Mouse (Mus musculus) c-Kit-positive CD71-positive TER-119-negative erythroid progenitor cells, embryonic 14.5 days (primary cell): Measurements from ENCODE around the gene Tirap.

Experiments used
- DNase-seq: peaks from one replicate; pipeline ENCODE4 v3.0.0-alpha.2; 2013; ENCODE audit warnings: low read depth

Tirap gene

DNA sequence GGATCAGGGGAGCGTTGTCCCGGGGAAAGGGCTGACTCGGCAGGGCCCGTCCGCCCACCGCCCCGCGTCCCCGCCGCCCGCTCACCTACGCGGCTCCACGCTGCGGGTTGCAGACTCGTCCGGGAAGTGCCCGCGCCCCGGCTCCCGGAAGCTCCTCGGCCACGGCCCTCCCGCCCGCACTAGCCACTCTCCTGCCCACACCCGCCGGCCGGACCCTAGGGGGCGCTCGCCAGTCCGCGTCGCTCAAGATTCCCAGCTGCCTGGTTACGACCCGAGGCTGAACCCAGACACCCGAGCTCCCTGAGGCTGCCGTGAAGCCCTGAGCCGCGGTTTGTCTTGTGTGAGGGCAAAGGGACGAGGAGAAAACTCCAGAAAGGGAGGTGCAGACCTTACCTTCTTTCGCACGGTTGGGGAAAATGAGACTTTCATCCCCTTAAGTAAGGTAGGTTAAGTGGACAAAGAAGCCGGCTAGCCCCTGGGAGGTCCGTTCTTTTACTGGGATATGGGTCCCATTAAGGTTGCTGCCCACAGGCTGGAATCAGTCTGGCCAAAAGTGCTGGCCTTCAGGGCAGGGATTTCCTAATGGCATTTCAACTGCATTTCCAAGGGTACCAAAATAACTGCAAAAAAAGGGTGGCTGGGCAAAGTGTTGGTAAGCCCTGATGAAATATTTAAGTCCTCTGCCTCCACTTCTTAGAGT is at the start of gene Tirap, which contains the start of gene Srpr:
Tirap (minus strand) TSS at position 520 of the 700 bp plus-strand sequence.
Srpr (plus strand) TSS at position 404 of the 700 bp plus-strand sequence.
- DNase-seq = peak; percentile 63

DNA sequence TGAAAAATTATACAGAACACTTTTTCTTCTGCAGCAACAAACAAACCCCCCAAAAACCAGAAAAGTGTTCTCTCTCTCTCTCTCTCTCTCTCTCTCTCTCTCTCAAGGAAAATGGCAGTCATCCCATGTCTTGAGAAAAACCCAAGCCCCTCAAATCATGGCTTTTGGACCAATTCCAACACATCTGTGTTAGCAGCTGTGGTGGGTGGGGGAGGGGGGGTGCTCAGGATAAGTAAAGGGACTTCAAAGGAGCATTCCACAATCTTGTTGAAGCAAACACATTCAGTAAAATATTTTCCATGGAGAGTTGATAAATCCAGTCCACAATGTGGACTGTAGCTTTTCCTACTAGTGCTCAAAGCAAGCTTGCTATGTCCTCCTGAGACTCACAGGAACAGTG is 49.4 kb upstream of the Tirap start:
- no peak for DNase-seq

DNA sequence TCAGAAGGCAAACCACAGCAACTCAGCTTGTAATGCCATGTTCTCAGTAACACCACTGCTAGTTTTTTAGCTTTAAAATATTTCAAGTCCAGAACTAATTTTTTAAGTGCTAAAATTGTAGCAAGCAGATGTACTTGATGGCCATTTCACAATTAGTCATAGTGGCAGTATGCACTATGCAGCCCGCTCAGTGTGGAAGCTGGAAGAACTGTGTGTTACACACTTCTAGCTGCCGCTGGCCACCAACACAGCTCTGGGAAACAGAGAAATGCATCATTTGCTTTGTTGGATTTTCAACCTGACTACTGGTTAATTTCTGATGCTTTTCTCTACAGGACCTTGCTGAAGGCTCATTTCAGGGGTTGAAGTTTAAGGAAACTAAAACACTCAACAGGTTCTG is 47.3 kb upstream of the Tirap start:
- no peak for DNase-seq

- no peak for DNase-seq
Observed at GRCm38 (mm10) chr9:35239734-35240133, 39.6 kb upstream of the Tirap start.

DNA sequence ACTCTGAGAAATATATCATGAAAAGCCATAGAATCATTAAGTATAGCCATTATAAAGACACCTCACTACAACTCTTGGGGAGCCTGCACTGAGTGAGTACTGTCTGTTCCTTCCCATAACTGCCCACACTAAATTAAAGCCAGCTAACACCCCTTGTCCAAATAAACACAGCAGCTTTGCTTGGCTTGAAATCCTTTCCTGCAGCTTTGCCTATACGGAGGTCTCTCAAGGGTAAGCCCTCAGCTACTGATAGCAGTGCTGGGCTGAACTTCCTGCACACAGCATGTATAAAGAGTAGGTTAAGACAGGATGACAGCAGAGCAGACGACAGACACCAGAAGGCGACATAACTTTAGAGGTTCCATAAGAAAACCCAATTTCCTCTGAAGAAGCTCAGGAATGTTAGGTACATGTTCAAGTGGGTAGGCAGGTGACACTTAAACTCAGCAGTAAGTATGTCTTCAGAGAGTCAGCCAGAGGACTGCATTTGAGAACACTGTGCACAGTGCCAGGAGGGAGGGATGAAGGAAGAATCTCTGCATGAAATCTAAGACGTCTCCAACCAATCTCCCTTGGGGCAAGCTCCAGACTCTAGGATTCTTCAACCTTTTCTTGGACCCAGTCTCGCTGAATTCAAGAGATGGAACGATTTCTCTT is 39.0 kb upstream of the Tirap start:
- DNase-seq = no peak

GRCm38 (mm10) chr9:35238371-35238770 is 38.3 kb upstream of the Tirap start:
- no peak for DNase-seq

DNA sequence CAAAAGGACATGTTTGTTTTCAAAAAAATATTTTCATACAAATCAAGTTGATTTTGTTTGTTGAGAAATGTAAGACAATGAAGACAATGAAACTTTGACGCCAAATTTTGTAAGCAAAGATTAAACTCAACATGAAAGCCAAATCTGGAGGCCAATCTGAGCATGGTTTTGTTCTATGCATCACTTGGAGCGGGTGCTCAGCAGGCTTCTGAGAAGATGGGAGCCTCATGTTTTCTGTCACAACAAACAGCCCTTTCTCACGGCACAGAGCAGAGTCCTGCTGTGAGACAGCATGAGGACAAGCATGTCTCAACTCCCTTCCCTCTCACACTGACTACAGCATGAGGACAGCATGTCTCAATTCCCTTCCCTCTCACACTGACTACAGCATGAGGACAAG is 35.9 kb upstream of the Tirap start:
- no peak for DNase-seq

GRCm38 (mm10) chr9:35228671-35229070 is 28.6 kb upstream of the Tirap start:
- DNase-seq = no peak

DNA sequence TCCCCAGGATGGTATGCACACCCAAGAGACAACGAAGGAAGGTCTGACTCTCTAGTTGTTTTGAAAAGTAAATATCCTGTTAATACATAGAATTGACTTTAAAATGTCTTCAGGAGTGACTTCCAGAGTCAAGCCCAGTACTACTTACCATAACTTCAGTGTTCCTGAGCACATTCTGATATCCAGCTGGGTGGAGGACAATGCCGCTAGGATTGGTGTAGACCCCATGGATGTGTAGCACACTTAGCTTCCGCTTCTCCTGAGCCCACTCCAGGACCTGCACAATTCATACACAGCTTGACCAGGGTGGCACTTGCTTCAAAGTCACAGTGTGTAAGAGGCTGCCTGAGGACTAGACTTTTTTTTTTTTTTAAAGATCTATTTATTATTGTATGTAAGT is 23.4 kb upstream of the Tirap start:
- no peak for DNase-seq

- DNase-seq = no peak
Observed at GRCm38 (mm10) chr9:35217963-35218362, 17.9 kb upstream of the Tirap start.

DNA sequence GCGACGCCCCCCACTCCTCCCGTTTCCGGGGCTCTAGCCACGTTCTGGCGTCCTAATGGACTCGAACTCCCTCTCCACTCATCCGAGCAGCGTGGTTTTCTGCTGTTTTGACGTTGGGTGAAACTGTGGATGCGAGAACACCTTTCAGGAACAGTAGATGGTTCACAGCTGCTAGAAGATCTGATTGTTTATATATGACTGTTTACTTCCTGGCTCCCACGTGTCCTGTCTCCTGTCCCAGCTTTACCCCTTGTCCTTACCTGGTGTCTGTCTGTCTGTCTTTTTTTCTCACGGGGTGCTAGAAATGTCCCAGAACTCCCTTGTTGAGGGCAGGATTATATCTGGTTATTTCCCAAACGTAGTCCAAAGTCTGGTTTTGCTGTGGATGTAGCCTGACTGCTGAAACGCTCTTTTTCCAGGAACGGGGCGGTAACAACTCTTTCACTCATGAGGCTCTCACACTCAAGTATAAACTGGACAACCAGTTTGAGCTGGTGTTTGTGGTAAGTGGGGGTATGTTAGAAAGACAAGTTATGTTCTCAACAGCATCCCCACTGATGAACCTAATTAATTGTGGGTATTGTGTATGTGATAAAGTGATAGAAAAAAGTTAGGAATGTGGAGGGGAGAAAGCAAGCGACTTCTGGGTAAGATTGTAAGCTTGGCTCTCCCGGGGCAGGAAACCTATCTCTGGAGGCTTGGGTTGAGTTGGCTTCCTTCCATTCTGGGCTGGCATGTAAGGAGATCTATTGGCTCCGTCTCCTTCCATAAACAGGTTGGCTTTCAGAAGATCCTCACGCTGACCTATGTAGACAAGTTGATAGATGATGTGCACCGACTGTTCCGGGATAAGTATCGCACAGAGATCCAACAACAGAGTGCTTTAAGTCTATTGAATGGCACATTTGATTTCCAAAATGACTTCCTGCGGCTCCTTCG is 11.8 kb upstream of the Tirap start:
- no peak for DNase-seq

DNA sequence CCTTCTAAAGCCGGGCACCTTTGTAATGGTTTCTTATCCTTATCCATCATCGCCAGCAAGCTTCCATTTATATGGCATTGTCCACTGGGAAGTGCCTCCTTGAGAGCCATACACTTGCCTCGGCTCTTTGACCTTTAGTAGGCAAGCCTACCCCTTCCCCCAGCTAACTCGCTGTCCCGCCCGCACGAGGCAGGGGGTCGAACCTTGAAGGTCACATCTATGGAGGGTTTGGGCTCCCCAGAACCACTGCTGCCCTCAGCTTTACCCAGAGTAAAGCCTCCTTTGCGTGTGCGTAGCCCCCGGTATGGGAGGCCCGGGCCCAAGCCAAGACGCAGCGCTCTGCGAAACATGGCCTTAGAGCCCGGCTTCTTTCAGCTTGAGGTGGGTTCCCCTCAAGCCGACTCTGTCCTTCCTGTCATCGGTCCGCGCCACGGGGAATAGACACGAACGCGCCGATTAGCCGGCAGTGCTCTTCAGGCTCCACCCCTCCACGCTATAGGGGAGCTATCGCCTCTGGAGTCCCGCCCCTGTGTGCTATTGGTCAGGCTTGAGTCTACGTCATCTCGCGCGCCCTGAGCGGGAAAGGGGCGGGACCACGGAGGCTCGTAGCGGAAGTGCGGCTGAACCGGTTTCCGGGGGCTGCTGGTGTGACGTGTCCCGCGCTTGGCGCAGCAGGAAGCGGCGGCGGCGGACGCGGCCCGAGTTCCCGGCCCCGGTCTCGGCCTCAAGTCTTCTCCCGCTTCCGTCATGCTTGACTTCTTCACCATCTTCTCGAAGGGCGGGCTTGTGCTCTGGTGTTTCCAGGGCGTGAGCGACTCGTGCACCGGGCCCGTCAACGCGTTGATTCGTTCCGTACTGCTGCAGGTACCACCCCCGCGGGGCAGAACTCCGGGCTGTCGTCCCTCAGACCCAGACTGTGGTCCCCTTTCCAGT is 10.7 kb upstream of the Tirap start, which contains the start of gene Foxred1:
Foxred1 (minus strand) TSS at position 514 of the 933 bp plus-strand sequence.
- peak; percentile 98 for DNase-seq

GRCm38 (mm10) chr9:35204421-35204820 is 4.3 kb upstream of the Tirap start:
- DNase-seq = no peak

DNA sequence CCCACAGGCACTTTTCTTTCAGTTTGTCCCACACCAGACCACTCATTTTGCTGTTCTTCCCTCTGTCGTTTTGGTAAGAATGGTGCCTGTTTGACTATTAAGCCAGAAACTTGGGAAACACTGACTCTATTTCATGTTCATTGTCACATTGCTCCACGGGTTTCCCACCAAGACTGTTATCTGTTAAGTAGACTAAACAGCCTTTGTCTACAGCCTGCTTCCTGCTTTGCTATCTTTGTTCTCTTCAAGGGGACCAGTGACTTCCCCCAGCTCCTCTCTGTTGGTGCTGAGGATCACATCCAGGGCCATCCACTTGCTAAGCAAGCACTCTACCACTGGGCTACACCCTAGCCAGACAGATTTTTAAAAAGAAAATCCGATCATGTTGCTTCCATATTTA is 3.4 kb upstream of the Tirap start:
- DNase-seq = no peak

- peak; percentile 59 for DNase-seq
Observed at GRCm38 (mm10) chr9:35200529-35201060, 504 bp upstream of the Tirap start.

- DNase-seq = no peak
Observed at GRCm38 (mm10) chr9:35198945-35199771, 933 bp downstream of the Tirap start.

DNA sequence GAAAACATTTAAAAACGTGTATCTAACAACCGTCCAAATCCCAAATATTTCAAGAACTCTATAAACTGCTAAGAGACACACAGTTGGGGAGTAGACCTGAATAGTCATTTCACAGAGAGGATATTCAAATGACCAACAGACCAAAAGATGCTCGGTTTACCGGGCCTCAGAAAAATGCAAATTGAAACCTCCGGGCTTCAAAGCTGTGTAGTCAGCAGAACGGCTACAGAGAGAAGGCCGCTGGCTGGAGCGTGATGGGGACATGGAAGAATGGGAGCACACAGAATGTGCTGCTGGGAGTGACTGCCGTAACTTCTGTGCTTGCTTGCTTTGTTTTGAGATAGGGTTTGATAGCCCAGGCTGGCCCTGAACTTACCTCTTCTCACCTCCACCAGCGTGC is 1.7 kb downstream of the Tirap start:
- no peak for DNase-seq

DNA sequence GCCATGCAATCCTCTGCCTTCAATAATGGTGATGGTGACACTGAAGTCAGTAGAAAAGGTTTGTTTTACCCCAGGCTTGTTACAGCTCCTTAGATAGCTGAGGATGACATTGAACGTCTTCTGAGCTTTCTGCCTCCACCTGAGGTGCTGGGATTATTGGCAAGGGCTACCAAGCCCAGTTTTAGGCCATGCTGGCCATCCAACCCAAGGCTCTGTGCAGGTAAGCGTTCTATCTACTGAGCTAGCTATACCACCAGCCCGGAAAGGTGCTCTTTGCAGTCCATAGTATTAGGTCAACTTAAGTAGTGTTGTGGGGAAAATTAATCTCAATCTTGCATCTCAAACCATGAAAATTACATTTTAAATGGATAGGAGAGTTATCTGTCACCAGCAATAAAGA is 2.5 kb downstream of the Tirap start:
- no peak for DNase-seq

DNA sequence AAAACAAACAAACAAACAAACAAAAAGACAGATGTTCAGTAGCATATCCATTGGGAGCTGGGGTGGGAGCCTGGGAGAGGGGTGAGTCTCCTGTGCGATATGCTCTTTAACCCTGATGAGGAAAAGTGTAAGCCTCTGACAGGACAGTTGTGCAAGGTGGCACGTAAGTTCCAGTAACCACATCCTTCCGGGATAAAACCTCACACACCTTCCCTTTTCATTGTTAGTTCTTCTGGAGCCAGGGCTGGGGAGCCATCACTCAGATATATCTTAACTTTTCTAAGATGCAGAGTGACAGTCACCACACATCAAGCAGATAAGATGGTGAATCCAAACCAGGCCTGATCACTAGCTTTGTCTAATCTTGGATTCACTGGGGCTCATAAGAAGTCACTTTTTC is 6.0 kb downstream of the Tirap start:
- no peak for DNase-seq

GRCm38 (mm10) chr9:35192983-35193542 is 7.0 kb downstream of the Tirap start:
- DNase-seq = no peak
